Mouse (Mus musculus): ENCODE measurements around the gene Arid1b.

Gene Arid1b

GRCm38 (mm10) chr17:5009526-5010260 is 15.6 kb downstream of the Arid1b start:
- in situ Hi-C loops (cut with MboI; ENCODE audit: low pct_unique_long_range_greater_than_20kb in 1 of 2, low sequenced_read_pairs in 2 of 2, unreplicated experiment in 1 of 2) = no loop called here

- in situ Hi-C loops (cut with MboI; ENCODE audit: low pct_unique_long_range_greater_than_20kb in 1 of 2, low sequenced_read_pairs in 2 of 2, unreplicated experiment in 1 of 2) = no loop called here
Measured at GRCm38 (mm10) chr17:5010781-5011180, 16.6 kb downstream of the Arid1b start.

GRCm38 (mm10) chr17:5012091-5012490 is 18.0 kb downstream of the Arid1b start:
- in situ Hi-C loops (cut with MboI; ENCODE audit: low pct_unique_long_range_greater_than_20kb in 1 of 2, low sequenced_read_pairs in 2 of 2, unreplicated experiment in 1 of 2) = no loop called here

- in situ Hi-C loops (cut with MboI; ENCODE audit: low pct_unique_long_range_greater_than_20kb in 1 of 2, low sequenced_read_pairs in 2 of 2, unreplicated experiment in 1 of 2) = no loop called here
Measured at GRCm38 (mm10) chr17:5012517-5012916, 18.4 kb downstream of the Arid1b start.

GRCm38 (mm10) chr17:5014327-5014957 is 20.3 kb downstream of the Arid1b start:
- in situ Hi-C loops (cut with MboI; ENCODE audit: low pct_unique_long_range_greater_than_20kb in 1 of 2, low sequenced_read_pairs in 2 of 2, unreplicated experiment in 1 of 2) = no loop called here

GRCm38 (mm10) chr17:5016404-5016803 is 22.3 kb downstream of the Arid1b start:
- in situ Hi-C loops (cut with MboI; ENCODE audit: low pct_unique_long_range_greater_than_20kb in 1 of 2, low sequenced_read_pairs in 2 of 2, unreplicated experiment in 1 of 2) = no loop called here

- in situ Hi-C loops (cut with MboI; ENCODE audit: low pct_unique_long_range_greater_than_20kb in 1 of 2, low sequenced_read_pairs in 2 of 2, unreplicated experiment in 1 of 2) = no loop called here
Measured at GRCm38 (mm10) chr17:5017065-5017464, 22.9 kb downstream of the Arid1b start.

GRCm38 (mm10) chr17:5021303-5022003 is 27.3 kb downstream of the Arid1b start:
- in situ Hi-C loops (cut with MboI; ENCODE audit: low pct_unique_long_range_greater_than_20kb in 1 of 2, low sequenced_read_pairs in 2 of 2, unreplicated experiment in 1 of 2) = no loop called here

GRCm38 (mm10) chr17:5022019-5022544 is 27.9 kb downstream of the Arid1b start:
- in situ Hi-C loops (cut with MboI; ENCODE audit: low pct_unique_long_range_greater_than_20kb in 1 of 2, low sequenced_read_pairs in 2 of 2, unreplicated experiment in 1 of 2) = no loop called here

- in situ Hi-C loops (cut with MboI; ENCODE audit: low pct_unique_long_range_greater_than_20kb in 1 of 2, low sequenced_read_pairs in 2 of 2, unreplicated experiment in 1 of 2) = no loop called here
Measured at GRCm38 (mm10) chr17:5023745-5024144, 29.6 kb downstream of the Arid1b start.

- in situ Hi-C loops (cut with MboI; ENCODE audit: low pct_unique_long_range_greater_than_20kb in 1 of 2, low sequenced_read_pairs in 2 of 2, unreplicated experiment in 1 of 2) = no loop called here
Measured at GRCm38 (mm10) chr17:5025400-5025799, 31.3 kb downstream of the Arid1b start.

- in situ Hi-C loops (cut with MboI; ENCODE audit: low pct_unique_long_range_greater_than_20kb in 1 of 2, low sequenced_read_pairs in 2 of 2, unreplicated experiment in 1 of 2) = no loop called here
Measured at GRCm38 (mm10) chr17:5026578-5026977, 32.4 kb downstream of the Arid1b start.

GRCm38 (mm10) chr17:5029148-5029547 is 35.0 kb downstream of the Arid1b start:
- in situ Hi-C loops (cut with MboI; ENCODE audit: low pct_unique_long_range_greater_than_20kb in 1 of 2, low sequenced_read_pairs in 2 of 2, unreplicated experiment in 1 of 2) = no loop called here

- in situ Hi-C loops (cut with MboI; ENCODE audit: low pct_unique_long_range_greater_than_20kb in 1 of 2, low sequenced_read_pairs in 2 of 2, unreplicated experiment in 1 of 2) = no loop called here
Measured at GRCm38 (mm10) chr17:5030290-5030689, 36.2 kb downstream of the Arid1b start.

GRCm38 (mm10) chr17:5033346-5033745 is 39.2 kb downstream of the Arid1b start:
- in situ Hi-C loops (cut with MboI; ENCODE audit: low pct_unique_long_range_greater_than_20kb in 1 of 2, low sequenced_read_pairs in 2 of 2, unreplicated experiment in 1 of 2) = no loop called here

- in situ Hi-C loops (cut with MboI; ENCODE audit: low pct_unique_long_range_greater_than_20kb in 1 of 2, low sequenced_read_pairs in 2 of 2, unreplicated experiment in 1 of 2) = no loop called here
Measured at GRCm38 (mm10) chr17:5034201-5034600, 40.1 kb downstream of the Arid1b start.

GRCm38 (mm10) chr17:5036200-5036835 is 42.2 kb downstream of the Arid1b start:
- in situ Hi-C loops (cut with MboI; ENCODE audit: low pct_unique_long_range_greater_than_20kb in 1 of 2, low sequenced_read_pairs in 2 of 2, unreplicated experiment in 1 of 2) = no loop called here

- in situ Hi-C loops (cut with MboI; ENCODE audit: low pct_unique_long_range_greater_than_20kb in 1 of 2, low sequenced_read_pairs in 2 of 2, unreplicated experiment in 1 of 2) = no loop called here
Measured at GRCm38 (mm10) chr17:5037199-5037598, 43.1 kb downstream of the Arid1b start.

- in situ Hi-C loops (cut with MboI; ENCODE audit: low pct_unique_long_range_greater_than_20kb in 1 of 2, low sequenced_read_pairs in 2 of 2, unreplicated experiment in 1 of 2) = no loop called here
Measured at GRCm38 (mm10) chr17:5039826-5040225, 45.7 kb downstream of the Arid1b start.

All from mouse embryonic stem cell (cell line).